Mouse (Mus musculus) neutrophil, adult 59 days (primary cell): ENCODE measurements around the gene Pdxk. TPM values are rescaled to one million over a fixed set of nuclear protein-coding genes. Genes with fewer than 3 reads are reported as not detected.

ENCODE experiments used
- total RNA-seq, 2 experiments: library from RNA; stranded (reverse); gene quantifications; 1 replicate in 1 of 2; 2 replicates in 1 of 2; pipeline ENCODE4 v1.2.4; 2023

The Pdxk gene
- 10 to 100 TPM; 11.6 to 17.9 TPM for total RNA-seq

GRCm38 (mm10) chr10:78464792-78465207 is at the start of gene Pdxk:
TSS of gene Pdxk (minus strand) at chr10:78464975.

DNA sequence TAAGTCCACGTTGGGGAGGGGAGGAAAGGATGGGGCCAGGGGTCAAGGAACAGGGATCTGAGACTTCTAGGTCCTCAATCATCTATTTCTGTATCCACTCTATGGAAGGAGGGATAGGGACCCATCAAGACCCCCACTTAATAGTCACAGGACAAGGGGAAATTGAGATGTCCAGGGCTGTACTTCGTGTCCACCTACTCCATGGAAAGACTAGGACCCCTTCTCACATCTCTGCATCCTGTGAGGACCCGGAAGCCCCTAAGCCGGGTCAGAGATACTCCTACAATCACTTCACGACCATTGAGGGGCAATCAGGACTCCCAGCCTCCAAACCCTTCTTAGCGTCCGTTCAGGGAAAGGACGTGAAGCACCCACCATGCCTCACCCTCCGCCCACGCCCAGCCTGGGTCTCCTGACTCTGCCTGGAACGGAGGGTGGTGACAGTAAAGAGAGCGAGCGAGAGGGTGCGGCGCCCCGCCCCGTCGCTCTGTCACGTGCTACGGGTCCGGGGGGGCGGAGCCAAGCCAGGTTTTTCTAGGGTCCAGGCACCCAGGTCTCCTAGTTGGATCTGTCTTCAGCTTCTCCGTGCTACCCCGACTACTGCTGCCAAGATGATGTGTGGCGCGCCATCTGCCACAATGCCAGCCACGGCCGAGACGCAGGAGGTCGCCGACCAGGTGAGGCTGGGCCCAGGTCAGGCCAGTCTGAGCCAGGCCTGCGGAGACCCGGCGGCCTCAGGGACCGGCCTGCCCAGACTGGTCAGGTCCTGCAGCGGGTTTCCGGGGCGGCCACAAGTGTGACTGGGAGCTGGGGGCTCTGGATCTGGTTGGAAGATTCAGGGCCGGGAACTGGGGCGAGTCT is 39.4 kb downstream of the Pdxk start, which contains the start of gene Cstb:
Gene Cstb (plus strand): TSS at position 489 of the 861 bp plus-strand sequence.

DNA sequence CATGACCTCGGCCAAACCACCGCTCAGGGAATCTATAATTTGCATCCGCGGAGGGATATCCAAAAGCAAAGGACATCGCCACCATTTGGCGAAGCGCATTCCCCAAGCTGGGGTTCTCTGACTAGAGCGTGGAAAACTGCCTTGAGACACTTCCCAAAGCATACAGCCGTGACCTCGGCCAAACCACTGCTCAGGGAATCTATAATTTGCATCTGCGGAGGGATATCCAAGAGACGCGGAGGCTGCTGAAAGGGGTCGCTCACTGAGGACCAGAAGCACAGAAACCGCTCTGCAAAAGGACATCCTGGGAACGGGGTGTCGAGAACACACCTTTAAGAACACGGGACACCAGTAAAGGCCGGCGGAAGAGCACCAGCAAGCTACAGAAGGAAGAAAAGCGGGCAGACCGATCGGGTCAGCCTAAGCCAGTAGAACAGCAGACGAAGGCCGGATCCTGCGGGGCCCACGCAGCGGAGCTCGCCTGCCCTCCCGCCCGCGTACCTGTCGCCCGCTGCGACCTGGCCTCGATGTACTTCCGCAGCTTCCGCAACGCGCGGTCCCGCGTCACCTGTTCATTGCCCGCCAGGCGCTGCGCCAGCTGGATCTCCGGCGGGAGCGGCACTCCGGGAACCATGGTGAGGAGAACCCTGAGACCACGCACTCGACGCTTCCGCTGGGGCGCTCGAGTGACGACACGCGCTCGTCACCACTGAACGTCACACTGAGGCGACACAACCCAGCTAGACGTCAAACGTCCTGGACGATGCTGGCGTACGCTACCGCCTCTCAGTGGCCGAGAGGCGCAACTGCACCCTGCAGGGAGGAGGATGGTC is 52.2 kb downstream of the Pdxk start, which contains the start of gene Rrp1:
Gene Rrp1 (minus strand): TSS at position 725 of the 833 bp plus-strand sequence.

Other genes starting within 250 kb of the Pdxk start
- 10 to 100 TPM; 55.0 to 61.2 TPM for gene Trappc10, start 220.3 kb downstream of the Pdxk start, total RNA-seq
- 1 to 10 TPM; 3.5 to 5.2 TPM for gene Agpat3, start 112.5 kb downstream of the Pdxk start, total RNA-seq
- 100 to 1,000 TPM; 119 to 120 TPM for gene Rrp1, start 51.9 kb downstream of the Pdxk start, total RNA-seq
- 100 to 1,000 TPM in 1 of 2 experiments, 10 to 100 TPM in 1; 92.4 to 103 TPM for gene Cstb, start 39.3 kb downstream of the Pdxk start, total RNA-seq
- gene Olfr1358, start 52.5 kb upstream of the Pdxk start, total RNA-seq: not detected
- 10 to 100 TPM; 19.2 to 20.7 TPM for gene Ilvbl, start 109.4 kb upstream of the Pdxk start, total RNA-seq
- gene Syde1, start 127.0 kb upstream of the Pdxk start, total RNA-seq: under 1 TPM in 1 of 2 experiments, not detected in 1; 0.11 TPM
- gene Olfr1357, start 153.1 kb upstream of the Pdxk start, total RNA-seq: not detected